12 mouse cellular contexts compared by ENCODE assay signal in the genomic region with DNA sequence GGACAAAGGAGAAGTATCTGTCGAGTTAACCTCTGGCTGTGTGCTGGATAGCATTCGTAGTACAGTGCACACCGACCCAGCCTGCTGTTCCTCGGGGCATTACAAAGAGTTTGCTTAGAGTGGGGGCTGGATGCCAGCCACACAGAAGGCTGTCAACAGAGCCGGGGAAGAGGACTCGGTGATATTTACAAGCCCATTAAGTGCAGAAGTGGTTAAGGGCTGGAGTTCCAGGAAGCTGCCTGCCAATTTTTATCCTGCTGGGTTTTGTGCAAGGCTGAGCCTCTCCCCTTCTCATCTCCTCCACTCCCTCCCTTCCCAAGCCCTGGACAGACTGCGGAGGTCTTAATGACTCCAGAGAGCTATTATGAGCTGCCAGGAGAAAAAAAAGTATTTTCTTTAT. TPM values are rescaled to one million over a fixed set of nuclear protein-coding genes. Genes with fewer than 3 reads are reported as not detected.
DNase-seq lines count a peak whose midpoint lies in the region; ATAC-seq and TF ChIP-seq lines count a peak whose summit lies in the region.
"Had no signal": no experiment of that assay in that cellular context is flagged by ENCODE, and none has a peak within 500 bp of the region (broad histone marks: within the 10 kb centered on the region; RNA-seq: fewer than 3 reads in every experiment).

No protein-coding gene starts in this region.

- WGBS in neural tube, embryonic 14.5 days: 15% methylated on average over 7 of the region's 7 CpGs
- WGBS in stomach, postnatal 0 days: 23% methylated on average over 7 of the region's 7 CpGs

- no peaks in the 10 kb centered on the region for H3K36me3 ChIP-seq in neural tube, embryonic 14.5 days (ENCODE audit: control insufficient read depth, insufficient read depth, low read length)
- no peaks in the 10 kb centered on the region for H3K36me3 ChIP-seq in stomach, postnatal 0 days (ENCODE audit: control insufficient read depth, insufficient read depth, low read length)

- ATAC-seq in neural tube, embryonic 14.5 days (ENCODE audit: low read depth): peak; percentile 84
- no peak for ATAC-seq in erythroid progenitor cell, adult 5-6 weeks (replicated peaks; ENCODE audit: low FRiP score, poor library complexity, severe bottlenecking)
- no peak for ATAC-seq in stomach, postnatal 0 days (ENCODE audit: low FRiP score, low TSS enrichment)

- H3K27me3 ChIP-seq in neural tube, embryonic 14.5 days (ENCODE audit: control insufficient read depth, insufficient read depth, low read length): no peaks in the 10 kb centered on the region
- H3K27me3 ChIP-seq in stomach, postnatal 0 days (ENCODE audit: control insufficient read depth, insufficient read depth, low read length): no peaks in the 10 kb centered on the region
- H3K27me3 ChIP-seq: CH12.LX had no signal

- peak overlapping the region; percentile 44 for H3K27ac ChIP-seq in neural tube, embryonic 14.5 days (ENCODE audit: low read depth, low read length)
- no peak overlapping the region for H3K27ac ChIP-seq in stomach, postnatal 0 days (replicated peaks)

- TF ChIP-seq CTCF in stomach, postnatal 0 days (IDR thresholded peaks at IDR 0.05; ENCODE audit: low read depth): no peak

- no peak for TF ChIP-seq EP300 in stomach, postnatal 0 days (optimal IDR thresholded peaks at IDR 0.05)

- H3K4me3 ChIP-seq in neural tube, embryonic 14.5 days (ENCODE audit: low read depth, low read length): no peak overlapping the region
- no peak overlapping the region for H3K4me3 ChIP-seq in stomach, postnatal 0 days (ENCODE audit: low read depth, low read length)

- no peaks in the 10 kb centered on the region for H3K9me3 ChIP-seq in neural tube, embryonic 14.5 days (ENCODE audit: control insufficient read depth, low read length)
- H3K9me3 ChIP-seq in stomach, postnatal 0 days (ENCODE audit: control insufficient read depth, low read length): no peaks in the 10 kb centered on the region

- H3K9ac ChIP-seq in neural tube, embryonic 14.5 days (replicated peaks; ENCODE audit: low read depth, low read length): no peak overlapping the region
- H3K9ac ChIP-seq in stomach, postnatal 0 days (ENCODE audit: low read length): no peak overlapping the region

- DNase-seq in heart, adult 11 months: peak; percentile 87
- no peak for DNase-seq in heart, adult 18-20 months
- DNase-seq in ovary, postnatal 10 days (ENCODE audit: low spot score): peak; percentile 3
- no peak for DNase-seq in ovary, adult 18-20 months (ENCODE audit: low spot score)
- peak; percentile 40 to 58 for DNase-seq in lung, adult 18-20 months
- no peak for DNase-seq in stomach, postnatal 0 days (ENCODE audit: low spot score)
- DNase-seq: cerebellum, adult 9-10 months; kidney, adult 2 months; thymus, adult 18-20 months had no signal

- H3K4me1 ChIP-seq in neural tube, embryonic 14.5 days (ENCODE audit: control insufficient read depth, insufficient read depth, low read length): peaks cover 5% of the 10 kb centered on the region
- H3K4me1 ChIP-seq in stomach, postnatal 0 days (replicated peaks; ENCODE audit: control insufficient read depth, insufficient read depth): no peaks in the 10 kb centered on the region

- H3K4me2 ChIP-seq in neural tube, embryonic 14.5 days (ENCODE audit: low read depth, low read length): peak overlapping the region; percentile 26; the same call in 1 of the 2 replicates
- no peak overlapping the region for H3K4me2 ChIP-seq in stomach, postnatal 0 days (replicated peaks; ENCODE audit: low read depth)

RNA-seq across cellular contexts. Expression of gene Gm29666, which starts 21.8 kb away (rescaled TPM):
- under 1 TPM; 0.08 to 0.10 TPM for total RNA-seq in heart, adult 18-20 months (2021)
- 0.75 and 0.96 TPM in 2 replicates for polyA plus RNA-seq in neural tube, embryonic 14.5 days (2014; fragmentation: Nextera tagmentation; extraction: Ambion mirVana)
- total RNA-seq in erythroid progenitor cell, adult 5-6 weeks (2015; ENCODE audit: low replicate concordance): 0.72 and 0.84 TPM in 2 replicates
- total RNA-seq in erythroid progenitor cell, adult 5-6 weeks (2017; ENCODE audit: low replicate concordance): 0.90 and 1.1 TPM in 2 replicates
- polyA plus RNA-seq in stomach, postnatal 0 days (2015; fragmentation: Nextera tagmentation; extraction: Ambion mirVana): 0.13 and 0.15 TPM in 2 replicates

RNA-seq across cellular contexts. Expression of gene Nup50, which starts 25.1 kb away (rescaled TPM):
- 10 to 100 TPM; 15.5 to 17.7 TPM for total RNA-seq in heart, adult 18-20 months (2021)
- polyA plus RNA-seq in neural tube, embryonic 14.5 days (2014; fragmentation: Nextera tagmentation; extraction: Ambion mirVana): 21.9 and 28.7 TPM in 2 replicates
- 47.8 and 55.1 TPM in 2 replicates for total RNA-seq in erythroid progenitor cell, adult 5-6 weeks (2015; ENCODE audit: low replicate concordance)
- total RNA-seq in erythroid progenitor cell, adult 5-6 weeks (2017; ENCODE audit: low replicate concordance): 71.5 and 99.2 TPM in 2 replicates
- polyA plus RNA-seq in stomach, postnatal 0 days (2015; fragmentation: Nextera tagmentation; extraction: Ambion mirVana): 17.6 and 17.7 TPM in 2 replicates

RNA-seq across cellular contexts. Expression of gene Phf21b, which starts 42.2 kb away (rescaled TPM):
- 1 to 10 TPM in 1 of 2 experiments, under 1 TPM in 1; 0.92 to 1.9 TPM for total RNA-seq in heart, adult 18-20 months (2021)
- 9.2 and 12.5 TPM in 2 replicates for polyA plus RNA-seq in neural tube, embryonic 14.5 days (2014; fragmentation: Nextera tagmentation; extraction: Ambion mirVana)
- not detected in 2 replicates for total RNA-seq in erythroid progenitor cell, adult 5-6 weeks (2015; ENCODE audit: low replicate concordance)
- total RNA-seq in erythroid progenitor cell, adult 5-6 weeks (2017; ENCODE audit: low replicate concordance): not detected in 2 replicates
- polyA plus RNA-seq in stomach, postnatal 0 days (2015; fragmentation: Nextera tagmentation; extraction: Ambion mirVana): 0.12 and 0.16 TPM in 2 replicates

Comparison
In these comparisons a context has a peak if more than half of its experiments do, and no peak if none do; other contexts are left out.
1. DNase-seq: peak in heart, adult 11 months (single experiment), ovary, postnatal 10 days (single experiment) and lung, adult 18-20 months (2 of 2); none in heart, adult 18-20 months (0 of 2), ovary, adult 18-20 months (single experiment) and stomach, postnatal 0 days (single experiment).